Mouse (Mus musculus) ovary, adult 18-20 months (tissue): ENCODE results near the gene Gm572.

Experiments used
- DNase-seq: peaks from one replicate; pipeline ENCODE4 v3.0.0; 2022; ENCODE audit warnings: low spot score, mixed read lengths

Gm572 gene

GRCm38 (mm10) chr4:148715396-148715795, 72.3 kb downstream of the Gm572 start:
- no peak for DNase-seq
